Mouse (Mus musculus): ENCODE measurements at regions not wholly inside any gene's neighbourhood (a gene's known extent, or its start where the extent isn't known, plus 50 kb on each side); places are given as distances from the start of the nearest gene placed in this dataset.
A peak's percentile ranks its signal among the peaks of the same experiment; 100 is the strongest.

DNA sequence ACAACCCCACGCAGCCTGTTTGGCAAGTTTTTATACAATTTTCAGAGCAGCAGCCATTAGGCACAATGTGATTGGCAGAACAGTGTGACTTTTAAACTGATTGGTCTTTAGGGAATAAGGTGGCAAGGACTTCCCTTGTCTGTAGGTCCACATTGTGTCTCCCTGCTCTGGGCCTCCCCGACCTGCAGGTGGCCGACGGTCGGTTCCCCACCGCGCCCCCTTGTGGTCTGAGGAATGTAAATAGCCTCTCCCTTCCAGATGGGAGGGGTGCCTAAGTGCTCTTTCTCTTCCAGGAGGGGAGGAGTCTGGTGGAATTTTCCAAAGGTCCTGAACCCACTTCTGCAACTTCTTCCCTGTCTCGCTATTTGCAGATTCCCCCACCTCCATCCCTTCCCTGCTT lies 52.5 kb upstream of the Prr5 start:
- peak; percentile 69 for DNase-seq (ENCODE audit: low read depth, low spot score)

DNA sequence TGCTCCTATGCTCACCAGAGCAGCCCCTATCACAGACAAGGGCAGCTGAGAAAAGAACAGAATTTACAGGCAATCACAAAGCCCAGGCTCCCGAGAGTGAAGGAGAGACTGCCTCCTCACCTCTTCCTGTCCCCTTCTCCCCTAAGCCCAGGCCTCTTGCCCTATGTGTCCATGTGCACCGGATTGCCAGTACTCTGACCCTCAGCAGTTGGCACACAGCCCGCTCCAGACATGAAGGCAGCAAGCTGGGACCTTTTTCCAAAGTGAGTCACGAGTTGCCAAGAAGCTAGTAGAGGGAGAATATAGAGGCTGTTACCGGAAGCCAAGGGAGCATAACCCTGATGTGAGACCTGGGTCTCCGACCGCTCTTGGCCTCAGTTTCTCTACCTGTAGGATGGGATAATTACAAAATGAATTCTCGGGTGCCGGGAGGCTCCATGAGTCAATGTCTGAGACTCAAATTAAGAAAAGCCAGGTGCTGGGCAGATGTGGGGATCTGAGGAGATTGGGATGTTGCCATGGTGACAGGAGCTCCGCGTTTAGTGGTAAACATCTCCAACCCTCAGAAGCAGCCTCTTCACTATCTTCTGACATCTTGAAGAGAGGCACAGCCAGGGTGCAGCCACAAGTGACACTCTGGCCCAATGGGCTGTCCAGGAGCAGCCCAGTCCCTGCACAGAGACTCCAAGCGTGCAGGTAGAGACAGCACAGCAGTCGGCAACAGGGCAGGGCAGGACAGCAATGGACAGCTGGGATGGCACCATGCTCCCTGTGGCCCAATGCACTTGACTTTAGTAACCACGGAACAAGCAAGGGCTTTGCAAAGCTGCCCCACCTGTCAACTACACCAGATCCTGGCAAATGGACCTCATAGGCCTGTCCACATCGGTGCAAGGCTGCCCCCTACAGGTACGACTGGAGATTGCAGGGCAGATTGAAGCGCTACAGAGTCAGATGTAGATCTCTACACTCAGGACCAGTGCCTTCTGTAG lies 55.6 kb upstream of the Prr5 start:
- DNase-seq (ENCODE audit: low read depth, low spot score): peak; percentile 89

DNA sequence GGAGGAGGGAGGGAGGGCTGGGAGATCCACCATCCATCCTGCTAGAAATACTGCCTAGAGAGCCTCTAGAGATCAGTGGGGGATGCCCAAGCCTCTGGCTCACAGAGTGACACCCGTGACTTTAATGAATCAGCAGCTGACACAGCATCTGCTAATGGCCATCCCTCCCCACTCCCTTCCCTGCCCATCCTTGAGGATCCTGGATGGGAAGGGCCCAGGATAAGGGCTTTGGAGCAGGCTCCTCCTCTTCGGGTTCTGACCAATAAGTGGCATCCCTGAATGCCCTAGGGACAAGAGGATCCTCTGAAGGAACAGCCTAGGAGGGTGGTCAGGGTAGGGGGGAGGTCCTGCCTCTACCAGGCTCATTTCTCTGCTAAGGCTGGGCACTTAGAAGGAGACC lies 55.3 kb upstream of the Rtl6 start:
- peak; percentile 19 for DNase-seq (ENCODE audit: low read depth, low spot score)

GRCm38 (mm10) chr15:84609825-84610442 lies 52.3 kb upstream of the Rtl6 start:
- DNase-seq (ENCODE audit: low read depth, low spot score): peak; percentile 91

GRCm38 (mm10) chr15:84609063-84609462 lies 51.4 kb upstream of the Rtl6 start:
- no peak for DNase-seq (ENCODE audit: low read depth, low spot score)
